Mouse (Mus musculus): ENCODE measurements around the gene Zfp592.

DNA sequence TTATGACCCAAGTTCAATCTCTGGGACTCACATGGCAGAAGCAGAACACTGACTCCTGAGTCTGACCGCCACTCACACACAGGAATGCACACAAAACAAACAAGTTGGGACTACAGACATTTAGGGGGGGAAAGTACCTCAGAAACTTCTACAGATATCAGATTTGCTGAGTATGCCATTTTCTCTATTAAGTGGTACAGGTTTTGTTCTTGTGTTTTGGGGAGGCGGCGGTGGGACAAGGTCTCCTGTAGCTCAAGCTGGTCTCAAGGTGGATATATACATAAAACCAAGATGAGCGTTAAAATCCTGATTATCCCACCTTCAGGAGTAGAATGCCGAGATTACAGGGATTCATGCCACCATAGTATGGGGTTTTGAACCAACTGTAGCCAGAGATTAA is 1.9 kb upstream of the Zfp592 start:
- TF ChIP-seq CTCF (IDR thresholded peaks at IDR 0.05; ENCODE audit: borderline replicate concordance, extremely low read depth, insufficient read depth, insufficient read length) (no peak), POLR2A (IDR thresholded peaks at IDR 0.05; ENCODE audit: borderline replicate concordance, extremely low read depth, insufficient read depth, insufficient read length, poor library complexity, severe bottlenecking) (no peak)
